Mouse (Mus musculus) hindbrain, embryonic 16.5 days (tissue): ENCODE data around the gene Nabp2. TPM values are rescaled to one million over a fixed set of nuclear protein-coding genes. Genes with fewer than 3 reads are reported as not detected.

Experiments
- ATAC-seq: fragments of 200-750 bp; cut with Nextera tagmentation; 2 replicates; pipeline ENCODE4 v1.8.0; 2017; ENCODE audit warnings: moderate TSS enrichment, moderate library complexity
- H3K27ac ChIP-seq: fragments of 300-500 bp; sonication (generic); 2 replicates; pipeline ENCODE4 v1.5.1; 2014; ENCODE audit warnings: low read depth, mild to moderate bottlenecking, control low read depth, low read length, moderate library complexity
- H3K27me3 ChIP-seq: fragments of 300-500 bp; sonication (generic); replicated peaks from 2 replicates; pipeline ENCODE4 v1.6.1; 2014; ENCODE audit warnings: low read length; ENCODE audit not compliant: control insufficient read depth, insufficient read depth
- H3K36me3 ChIP-seq: fragments of 300-500 bp; sonication (generic); 2 replicates; pipeline ENCODE4 v1.6.1; 2014; ENCODE audit warnings: mild to moderate bottlenecking, low read length, moderate library complexity, mixed read lengths; ENCODE audit not compliant: control insufficient read depth, insufficient read depth
- H3K4me1 ChIP-seq: fragments of 300-500 bp; sonication (generic); 2 replicates; pipeline ENCODE4 v1.6.1; 2014; ENCODE audit warnings: low read depth, low read length; ENCODE audit not compliant: control insufficient read depth, insufficient read depth
- H3K4me2 ChIP-seq: fragments of 300-500 bp; sonication (generic); 2 replicates; pipeline ENCODE4 v1.6.1; 2014; ENCODE audit warnings: mild to moderate bottlenecking, low read length, control low read depth, moderate library complexity
- H3K4me3 ChIP-seq: fragments of 300-500 bp; sonication (generic); 2 replicates; pipeline ENCODE4 v1.5.1; 2014; ENCODE audit warnings: mild to moderate bottlenecking, low read length, control low read depth, moderate library complexity
- H3K9ac ChIP-seq: fragments of 300-500 bp; sonication (generic); 2 replicates; pipeline ENCODE4 v1.6.1; 2014; ENCODE audit warnings: low read depth, mild to moderate bottlenecking, control low read depth, low read length, moderate library complexity
- H3K9me3 ChIP-seq: fragments of 300-500 bp; sonication (generic); 2 replicates; pipeline ENCODE4 v1.6.1; 2014; ENCODE audit warnings: mild to moderate bottlenecking, low read length, moderate library complexity; ENCODE audit not compliant: control insufficient read depth
- WGBS: fragments of 180-500 bp; shearing (Covaris S2); extraction: QIAGEN DNeasy Blood & Tissue Kit; methylation state at CpG from one replicate; pipeline ENCODE4 v1.1.7; 2014; 5-methylcytosine and 5-hydroxymethylcytosine counted together
- polyA plus RNA-seq: library from polyadenylated mRNA; unstranded; fragments of >200 nt; fragmentation: Nextera tagmentation; extraction: Ambion mirVana; gene quantifications from 2 replicates; pipeline ENCODE4 v1.2.1, GENCODE M21; 2015

Gene Nabp2
- polyA plus RNA-seq, 1 experiment from 2014 or later, result 126 TPM

DNA sequence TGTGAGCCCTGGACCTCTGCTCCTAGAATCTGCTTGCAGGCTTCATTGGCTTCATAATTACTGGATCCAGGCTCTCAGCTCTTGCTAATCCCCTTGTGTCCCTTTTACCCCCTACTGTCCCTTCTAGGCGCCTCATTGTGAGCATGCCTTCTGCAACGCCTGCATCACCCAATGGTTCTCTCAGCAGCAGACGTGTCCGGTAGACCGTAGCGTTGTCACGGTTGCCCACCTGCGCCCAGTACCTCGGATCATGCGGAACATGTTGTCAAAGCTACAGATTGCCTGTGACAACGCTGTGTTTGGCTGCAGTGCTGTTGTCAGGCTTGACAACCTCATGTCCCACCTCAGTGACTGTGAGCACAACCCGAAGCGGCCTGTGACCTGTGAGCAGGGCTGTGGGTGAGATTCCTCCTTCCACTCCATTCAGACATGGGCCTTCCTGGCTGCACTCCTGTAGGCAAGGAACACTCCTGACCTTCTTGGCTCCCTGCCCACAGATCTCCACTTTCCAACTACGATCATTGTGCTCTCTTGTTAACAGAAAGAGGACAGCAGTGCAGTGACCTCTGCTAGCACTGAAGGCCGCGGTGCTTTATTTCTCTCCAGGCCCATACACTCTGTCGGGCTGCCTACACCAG is 24.0 kb upstream of the Nabp2 start:
- peaks cover 38% of the 10 kb centered on the region for H3K36me3 ChIP-seq

DNA sequence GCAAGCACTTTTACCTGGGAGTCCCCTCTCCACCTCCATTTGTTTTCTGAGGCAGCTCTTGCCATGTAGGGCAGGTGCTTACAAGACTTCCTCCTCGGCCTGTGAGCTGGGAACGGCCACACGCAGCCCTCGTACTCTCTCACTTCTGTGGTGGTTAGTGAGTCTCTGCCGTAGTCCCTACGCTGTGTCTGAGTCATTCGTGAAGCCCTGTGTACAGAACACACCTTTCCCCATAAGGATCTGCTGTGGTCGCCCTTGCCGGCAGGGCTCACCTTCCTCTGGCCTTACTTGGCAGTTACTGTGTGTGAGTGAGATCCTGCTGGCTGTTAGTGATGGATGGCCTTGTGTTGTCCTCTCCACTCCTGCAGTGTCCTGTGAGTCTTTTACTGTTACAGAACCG is 23.4 kb upstream of the Nabp2 start:
- no peak overlapping the region for H3K9ac ChIP-seq
- H3K36me3 ChIP-seq, result peaks cover 37% of the 10 kb centered on the region
- H3K27ac ChIP-seq, result no peak overlapping the region
- no peak overlapping the region for H3K4me2 ChIP-seq
- no peaks in the 10 kb centered on the region for H3K27me3 ChIP-seq
- ATAC-seq, result no peak
- no peaks in the 10 kb centered on the region; the same call in 1 of the 2 replicates for H3K4me1 ChIP-seq
- H3K9me3 ChIP-seq, result no peaks in the 10 kb centered on the region
- WGBS, result 86% methylated on average over 10 of the region's 10 CpGs
- H3K4me3 ChIP-seq, result no peak overlapping the region

More for the DNA sequence above, 24.0 kb upstream of the Nabp2 start:
- Histone ChIP-seq H3K27me3 (no peaks in the 10 kb centered on the region), H3K4me3 (no peak overlapping the region), H3K4me2 (no peak overlapping the region), H3K27ac (0 out of 2 replicates have a peak overlapping the region, but pooled peaks have one; percentile 4), H3K4me1 (no peaks in the 10 kb centered on the region; the same call in 1 of the 2 replicates), H3K9ac (no peak overlapping the region), H3K9me3 (no peaks in the 10 kb centered on the region)
- ATAC-seq, result 0 out of 2 replicates have a peak, but pooled peaks have one; percentile 38
- 68% methylated on average over 17 of the region's 17 CpGs for WGBS

DNA sequence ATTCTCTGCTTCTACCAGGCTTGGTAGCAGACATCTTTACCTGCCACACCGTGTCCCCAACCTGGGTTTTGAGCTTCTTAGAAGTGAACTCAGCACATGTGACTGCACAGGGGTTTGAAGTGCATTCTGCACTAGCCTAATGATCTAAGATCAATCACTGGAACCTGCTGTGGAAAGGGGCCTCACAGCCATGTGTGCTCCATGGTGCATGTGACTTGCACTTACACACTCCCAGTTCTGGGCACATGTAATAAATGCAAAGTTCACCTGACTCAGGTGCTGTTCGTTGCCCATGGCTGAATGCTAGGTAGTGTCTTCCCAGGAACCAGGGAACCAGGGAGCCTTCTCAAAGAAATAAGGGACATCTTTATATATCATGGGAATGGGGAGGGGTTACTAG is 22.1 kb upstream of the Nabp2 start:
- Histone ChIP-seq H3K36me3 (peaks cover 40% of the 10 kb centered on the region), H3K9ac (no peak overlapping the region), H3K4me3 (no peak overlapping the region), H3K9me3 (no peaks in the 10 kb centered on the region), H3K27me3 (no peaks in the 10 kb centered on the region), H3K27ac (no peak overlapping the region), H3K4me2 (no peak overlapping the region), H3K4me1 (no peaks in the 10 kb centered on the region; the same call in 1 of the 2 replicates)
- WGBS, result 98% methylated on average over 2 of the region's 2 CpGs
- ATAC-seq, result no peak

DNA sequence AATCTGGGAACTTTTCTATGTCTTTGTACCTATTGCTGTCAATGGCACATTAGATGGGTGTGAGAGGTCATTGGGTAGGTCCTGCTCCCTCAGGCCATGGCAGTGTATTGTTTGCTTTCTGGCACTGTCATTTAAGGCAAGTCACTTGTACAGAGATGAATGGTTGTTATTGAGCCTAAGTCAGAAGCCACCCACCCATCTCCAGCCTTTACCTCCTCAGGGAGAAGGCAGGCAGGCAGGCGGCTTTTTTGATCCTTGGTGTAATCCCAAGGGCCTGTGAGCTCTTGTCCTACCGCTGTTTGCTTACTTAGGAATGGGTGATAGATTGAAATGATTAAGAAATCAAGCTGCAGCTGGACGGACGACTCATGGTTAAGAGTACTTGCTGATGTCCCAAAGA is 18.2 kb upstream of the Nabp2 start:
- no peaks in the 10 kb centered on the region for H3K27me3 ChIP-seq
- H3K27ac ChIP-seq, result no peak overlapping the region
- no peak overlapping the region for H3K9ac ChIP-seq
- H3K36me3 ChIP-seq, result peaks cover 13% of the 10 kb centered on the region
- H3K4me3 ChIP-seq, result no peak overlapping the region
- no peak for ATAC-seq
- H3K9me3 ChIP-seq, result no peaks in the 10 kb centered on the region
- 89% methylated on average over 4 of the region's 4 CpGs for WGBS
- no peaks in the 10 kb centered on the region for H3K4me1 ChIP-seq
- no peak overlapping the region for H3K4me2 ChIP-seq

DNA sequence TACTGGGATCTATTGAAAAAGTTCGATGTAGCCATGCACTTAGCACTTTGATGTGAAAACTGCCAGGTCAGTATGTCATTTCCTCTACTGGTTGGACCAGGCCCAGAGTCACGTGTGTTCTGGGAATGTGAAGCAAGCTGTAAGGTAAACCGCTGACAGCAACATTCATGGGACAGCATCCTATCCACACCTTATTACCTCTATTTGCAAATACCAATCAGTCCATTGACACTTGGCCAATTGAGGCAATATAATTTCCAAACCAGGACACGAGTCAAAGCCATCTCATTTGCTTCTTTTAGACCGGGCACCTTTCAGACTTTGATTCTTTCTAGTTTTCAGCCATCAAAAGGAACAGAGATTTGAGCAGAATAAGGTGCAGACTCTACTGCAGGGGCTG is 17.8 kb upstream of the Nabp2 start:
- Histone ChIP-seq H3K27ac (no peak overlapping the region), H3K4me2 (no peak overlapping the region), H3K36me3 (peaks cover 13% of the 10 kb centered on the region), H3K9me3 (no peaks in the 10 kb centered on the region), H3K27me3 (no peaks in the 10 kb centered on the region), H3K4me3 (no peak overlapping the region), H3K9ac (no peak overlapping the region), H3K4me1 (no peaks in the 10 kb centered on the region)
- 94% methylated on average over 5 of the region's 5 CpGs for WGBS
- no peak for ATAC-seq

DNA sequence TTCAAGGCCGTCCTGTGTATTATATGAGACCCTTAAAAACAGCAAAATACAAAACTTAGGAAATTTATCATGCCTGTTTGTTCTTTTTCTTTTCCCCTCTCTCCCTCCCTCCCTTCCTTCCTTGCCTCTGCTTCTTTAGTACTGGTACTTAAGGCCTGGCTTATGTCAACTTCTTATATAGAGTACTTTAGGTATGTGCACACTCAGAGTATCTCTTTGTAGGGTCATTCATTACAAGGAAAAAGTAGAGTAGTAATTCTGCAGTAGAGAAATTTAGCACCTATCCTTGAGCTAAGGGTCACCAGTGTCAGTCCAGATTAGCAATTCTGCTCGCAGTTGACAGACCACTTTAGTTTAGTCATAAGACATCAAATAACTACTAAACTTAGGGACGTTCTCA is 14.0 kb upstream of the Nabp2 start:
- H3K9me3 ChIP-seq, result no peaks in the 10 kb centered on the region
- no peaks in the 10 kb centered on the region for H3K4me1 ChIP-seq
- no peaks in the 10 kb centered on the region for H3K27me3 ChIP-seq
- H3K36me3 ChIP-seq, result peaks cover 26% of the 10 kb centered on the region
- H3K4me3 ChIP-seq, result no peak overlapping the region
- H3K9ac ChIP-seq, result no peak overlapping the region
- ATAC-seq, result no peak
- 94% methylated on average over 3 of the region's 3 CpGs for WGBS
- H3K4me2 ChIP-seq, result no peak overlapping the region
- H3K27ac ChIP-seq, result no peak overlapping the region

DNA sequence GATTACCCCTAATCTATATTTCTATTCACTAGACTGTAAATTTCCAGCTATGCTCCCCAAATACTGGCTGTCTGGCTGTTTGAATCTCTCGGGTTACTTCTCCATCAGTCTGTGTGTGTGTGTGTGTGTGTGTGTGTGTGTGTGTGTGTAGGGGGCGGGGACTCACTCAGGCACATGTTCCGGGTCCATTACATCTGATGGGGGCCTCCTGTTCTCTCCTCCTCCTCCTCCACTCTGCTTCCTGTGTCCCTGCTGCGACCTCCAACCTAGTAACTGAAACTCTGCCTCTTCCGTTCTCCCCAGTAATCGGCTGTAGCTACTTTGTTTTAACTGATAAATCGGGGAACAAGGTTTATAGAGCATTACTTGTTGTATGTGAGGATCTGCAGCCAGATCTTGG is 13.3 kb upstream of the Nabp2 start:
- Histone ChIP-seq H3K4me3 (no peak overlapping the region), H3K9ac (no peak overlapping the region), H3K36me3 (peaks cover 29% of the 10 kb centered on the region), H3K4me2 (no peak overlapping the region), H3K4me1 (no peaks in the 10 kb centered on the region), H3K27me3 (no peaks in the 10 kb centered on the region), H3K9me3 (no peaks in the 10 kb centered on the region), H3K27ac (no peak overlapping the region)
- WGBS, result 70% methylated on average over 7 of the region's 7 CpGs
- ATAC-seq, result no peak

DNA sequence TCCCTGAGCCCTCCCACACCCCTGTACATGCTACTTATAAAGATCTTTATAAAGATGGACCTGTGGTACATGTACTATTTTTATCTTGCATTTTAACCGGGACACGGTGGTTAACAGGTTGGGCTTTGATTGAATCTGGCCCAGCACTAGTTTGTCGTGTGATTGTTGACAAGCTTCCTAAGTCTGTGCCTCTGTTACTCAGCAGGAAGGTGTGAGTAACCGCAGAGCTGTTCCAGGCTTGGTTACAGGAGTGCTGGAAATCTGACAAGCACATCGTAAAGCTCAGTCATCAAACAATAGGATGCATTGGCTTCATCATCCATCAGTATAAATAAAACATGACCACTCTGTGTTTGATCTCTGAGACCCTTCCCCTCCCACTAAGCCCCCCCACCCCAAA is 11.1 kb upstream of the Nabp2 start:
- Histone ChIP-seq H3K4me2 (no peak overlapping the region), H3K27me3 (no peaks in the 10 kb centered on the region), H3K36me3 (peaks cover 26% of the 10 kb centered on the region), H3K9me3 (no peaks in the 10 kb centered on the region), H3K27ac (no peak overlapping the region), H3K9ac (no peak overlapping the region), H3K4me1 (no peaks in the 10 kb centered on the region), H3K4me3 (no peak overlapping the region)
- ATAC-seq, result no peak
- 73% methylated on average over 5 of the region's 5 CpGs for WGBS

DNA sequence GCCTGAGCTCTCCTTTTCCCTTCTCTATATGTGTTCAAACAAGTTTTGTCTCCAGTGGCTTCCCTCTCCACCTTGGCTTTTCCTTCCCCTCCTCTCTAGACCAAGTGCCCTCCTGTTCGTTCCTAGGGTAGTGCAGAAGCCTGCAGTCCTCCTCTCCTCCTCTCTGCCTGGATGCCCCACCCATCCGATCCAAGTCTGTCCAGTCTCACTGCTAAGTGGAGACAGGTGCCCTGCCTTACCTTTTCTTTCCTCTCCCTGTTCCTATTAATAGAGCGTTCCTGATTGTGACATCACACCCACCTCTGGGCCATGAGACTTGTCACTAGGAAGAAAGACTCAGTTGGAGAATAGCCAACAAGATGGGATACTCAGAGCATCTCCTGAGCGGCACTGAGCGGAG is 3.6 kb upstream of the Nabp2 start:
- Histone ChIP-seq H3K27me3 (no peaks in the 10 kb centered on the region), H3K4me3 (no peak overlapping the region), H3K4me2 (no peak overlapping the region), H3K9ac (no peak overlapping the region), H3K27ac (no peak overlapping the region), H3K4me1 (peaks cover 29% of the 10 kb centered on the region), H3K9me3 (no peaks in the 10 kb centered on the region), H3K36me3 (peaks cover 24% of the 10 kb centered on the region)
- ATAC-seq, result no peak
- 96% methylated on average over 5 of the region's 5 CpGs for WGBS
